Mouse (Mus musculus): ENCODE data around the gene Prkag1. TPM values are rescaled to one million over a fixed set of nuclear protein-coding genes. Genes with fewer than 3 reads are reported as not detected.
"Not testable (repeated sequence)": the region's sequence is repeated elsewhere in the genome, so short reads cannot be mapped to it uniquely, and the experiment has no call there.

Prkag1 gene
- polyA plus RNA-seq, 1 experiment from 2014 or later, result 83.1 TPM

DNA sequence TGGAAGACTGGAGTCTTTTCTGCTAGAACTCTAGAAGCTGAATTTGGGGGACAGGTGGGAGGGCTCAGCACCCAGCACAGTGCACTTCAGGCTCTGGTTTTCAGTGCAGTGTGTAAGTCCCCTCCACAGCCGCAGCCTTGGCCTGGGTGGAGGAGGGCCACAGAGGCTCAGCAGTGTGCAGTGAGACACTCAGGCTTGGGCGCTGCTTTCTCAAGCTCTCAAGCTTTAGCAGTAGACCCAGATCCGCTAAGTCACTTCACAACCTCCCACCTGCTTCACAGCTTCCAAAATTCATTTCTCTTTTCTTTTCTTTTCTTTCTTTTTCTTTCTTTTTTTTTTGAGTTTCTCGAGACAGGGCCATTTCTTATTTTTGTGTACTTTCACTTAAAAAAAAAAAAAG, 10.4 kb downstream of the Prkag1 start:
- TF ChIP-seq CTCF (IDR thresholded peaks at IDR 0.05; ENCODE audit: low read depth), result no peak
- no peak overlapping the region for H3K4me2 ChIP-seq (ENCODE audit: low read length)
- ATAC-seq (replicated peaks; ENCODE audit: low FRiP score, low read depth) (no peak), DNase-seq (ENCODE audit: low spot score) (no peak)
- H3K4me1 ChIP-seq (replicated peaks; ENCODE audit: insufficient read depth, low read length), result no peaks in the 10 kb centered on the region
- no peaks in the 10 kb centered on the region for H3K27me3 ChIP-seq (ENCODE audit: insufficient read depth, low read length)
- no peak overlapping the region for H3K9ac ChIP-seq (ENCODE audit: low read depth, low read length)
- 94% methylated on average over 4 of the region's 4 CpGs for WGBS
- H3K4me3 ChIP-seq (replicated peaks; ENCODE audit: low read depth, low read length), result no peak overlapping the region
- no peak overlapping the region for H3K27ac ChIP-seq
- H3K36me3 ChIP-seq (ENCODE audit: insufficient read depth, low read length), result peaks cover 27% of the 10 kb centered on the region
- H3K9me3 ChIP-seq (replicated peaks; ENCODE audit: low read length), result no peaks in the 10 kb centered on the region

GRCm38 (mm10) chr15:98818171-98818570, 13.2 kb downstream of the Prkag1 start:
- Histone ChIP-seq H3K4me1 (replicated peaks; ENCODE audit: insufficient read depth, low read length) (no peaks in the 10 kb centered on the region), H3K4me2 (ENCODE audit: low read length) (no peak overlapping the region), H3K9ac (ENCODE audit: low read depth, low read length) (no peak overlapping the region), H3K36me3 (ENCODE audit: insufficient read depth, low read length) (peaks cover 37% of the 10 kb centered on the region), H3K4me3 (replicated peaks; ENCODE audit: low read depth, low read length) (no peak overlapping the region), H3K27ac (no peak overlapping the region), H3K9me3 (replicated peaks; ENCODE audit: low read length) (no peaks in the 10 kb centered on the region), H3K27me3 (ENCODE audit: insufficient read depth, low read length) (no peaks in the 10 kb centered on the region)
- DNase-seq (ENCODE audit: low spot score), result no peak
- no peak for TF ChIP-seq CTCF (IDR thresholded peaks at IDR 0.05; ENCODE audit: low read depth)
- ATAC-seq (replicated peaks; ENCODE audit: low FRiP score, low read depth), result no peak
- 87% methylated on average over 7 of the region's 7 CpGs for WGBS

DNA sequence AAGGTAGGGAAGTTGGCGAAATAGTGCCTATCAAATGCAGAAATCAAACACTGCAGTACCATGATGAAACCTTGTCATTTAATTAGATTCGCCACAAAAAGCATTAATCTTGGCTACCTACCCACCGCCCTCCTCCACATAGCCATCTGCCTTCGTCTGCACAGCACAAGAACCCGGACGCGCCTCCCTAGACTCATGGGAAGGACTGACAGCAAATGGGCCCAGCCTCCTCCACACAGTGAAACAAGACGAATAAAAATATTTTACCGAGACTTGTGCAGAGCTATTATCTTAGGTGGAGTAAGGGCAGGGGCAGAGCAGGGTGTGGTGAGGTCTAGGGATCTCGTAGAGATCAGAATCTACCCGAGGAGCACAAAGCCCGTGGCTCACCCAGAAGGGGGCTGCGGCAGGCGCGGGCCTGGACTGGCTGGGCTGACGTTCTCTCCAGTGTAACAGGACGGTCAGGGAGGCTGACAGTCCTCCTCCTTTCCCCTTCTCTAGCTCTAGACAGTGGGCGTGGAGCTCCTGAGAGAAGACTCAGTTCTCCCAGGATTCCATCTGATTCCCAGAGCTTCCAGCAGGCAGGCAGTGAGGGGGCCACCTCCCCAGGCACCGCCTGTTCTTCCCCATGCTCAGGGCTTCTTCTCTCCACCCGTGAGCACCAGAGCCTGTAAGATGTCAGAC, 18.4 kb downstream of the Prkag1 start:
- H3K27ac ChIP-seq, result no peak overlapping the region
- 82% methylated on average over 20 of the region's 20 CpGs for WGBS
- H3K27me3 ChIP-seq (ENCODE audit: insufficient read depth, low read length), result peaks cover 21% of the 10 kb centered on the region
- no peak for TF ChIP-seq CTCF (IDR thresholded peaks at IDR 0.05; ENCODE audit: low read depth)
- peaks cover 10% of the 10 kb centered on the region for H3K4me1 ChIP-seq (replicated peaks; ENCODE audit: insufficient read depth, low read length)
- ATAC-seq (replicated peaks; ENCODE audit: low FRiP score, low read depth), result no peak
- H3K9me3 ChIP-seq (replicated peaks; ENCODE audit: low read length), result no peaks in the 10 kb centered on the region
- no peak overlapping the region for H3K4me2 ChIP-seq (ENCODE audit: low read length)
- H3K4me3 ChIP-seq (replicated peaks; ENCODE audit: low read depth, low read length), result no peak overlapping the region
- peaks cover 29% of the 10 kb centered on the region for H3K36me3 ChIP-seq (ENCODE audit: insufficient read depth, low read length)
- H3K9ac ChIP-seq (ENCODE audit: low read depth, low read length), result no peak overlapping the region
- no peak for DNase-seq (ENCODE audit: low spot score)

- peak; percentile 37; the same call in 1 of the 2 replicates for TF ChIP-seq CTCF (IDR thresholded peaks at IDR 0.05; ENCODE audit: low read depth)
- Histone ChIP-seq H3K36me3 (ENCODE audit: insufficient read depth, low read length) (peaks cover 24% of the 10 kb centered on the region), H3K4me1 (replicated peaks; ENCODE audit: insufficient read depth, low read length) (peaks cover 21% of the 10 kb centered on the region), H3K27me3 (ENCODE audit: insufficient read depth, low read length) (peaks cover 44% of the 10 kb centered on the region)
- not testable (repeated sequence) for H3K4me3 ChIP-seq (replicated peaks; ENCODE audit: low read depth, low read length); DNase-seq (ENCODE audit: low spot score); H3K4me2 ChIP-seq (ENCODE audit: low read length); H3K9me3 ChIP-seq (replicated peaks; ENCODE audit: low read length); H3K27ac ChIP-seq; H3K9ac ChIP-seq (ENCODE audit: low read depth, low read length); ATAC-seq (replicated peaks; ENCODE audit: low FRiP score, low read depth)
- WGBS, result 73% methylated on average over 6 of the region's 6 CpGs
Measured at GRCm38 (mm10) chr15:98810212-98810611, 21.1 kb downstream of the Prkag1 start.

- Histone ChIP-seq H3K4me1 (replicated peaks; ENCODE audit: insufficient read depth, low read length) (peaks cover 21% of the 10 kb centered on the region), H3K9me3 (replicated peaks; ENCODE audit: low read length) (no peaks in the 10 kb centered on the region), H3K27ac (no peak within 1 kb of the TSS), H3K36me3 (ENCODE audit: insufficient read depth, low read length) (peaks cover 19% of the 10 kb centered on the region), H3K27me3 (ENCODE audit: insufficient read depth, low read length) (peaks cover 52% of the 10 kb centered on the region), H3K9ac (ENCODE audit: low read depth, low read length) (0 out of 2 replicates have a peak within 1 kb of the TSS, but pooled peaks have one; percentile 37), H3K4me2 (ENCODE audit: low read length) (peak within 1 kb of the TSS; percentile 73), H3K4me3 (replicated peaks; ENCODE audit: low read depth, low read length) (peak within 1 kb of the TSS; percentile 36)
- ATAC-seq (replicated peaks; ENCODE audit: low FRiP score, low read depth), result no peak
- WGBS, result 58% methylated on average over 3 of the region's 3 CpGs
- no peak for TF ChIP-seq CTCF (IDR thresholded peaks at IDR 0.05; ENCODE audit: low read depth)
- DNase-seq (ENCODE audit: low spot score), result no peak
Measured at GRCm38 (mm10) chr15:98809390-98809789, 21.9 kb downstream of the Prkag1 start, which contains the start of gene Ddn. TSS of gene Ddn (minus strand) at chr15:98809490.

DNA sequence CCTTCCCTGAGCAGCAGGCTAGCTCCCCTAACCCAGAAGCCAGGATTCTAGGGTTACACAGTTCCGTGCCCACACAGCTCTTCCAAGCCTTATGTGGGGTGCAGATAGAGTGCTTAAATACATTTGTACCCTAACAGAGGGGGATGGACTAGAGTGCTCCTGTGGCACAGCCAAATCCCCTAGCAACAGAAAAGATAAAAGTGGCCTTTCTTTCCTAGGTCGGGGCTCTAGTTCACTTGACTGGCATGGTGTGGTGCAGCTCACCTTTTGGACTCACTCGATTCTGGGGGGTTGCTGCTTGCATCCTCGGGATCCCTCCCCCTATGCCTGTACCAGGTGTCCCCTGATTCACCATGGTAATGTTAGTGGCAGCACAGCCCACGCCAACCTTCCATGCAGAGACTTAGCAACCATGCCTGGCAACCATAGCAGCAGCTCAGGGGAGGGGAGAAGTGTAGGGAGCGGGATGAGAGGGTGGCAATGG, 22.6 kb downstream of the Prkag1 start:
- Histone ChIP-seq H3K4me3 (replicated peaks; ENCODE audit: low read depth, low read length) (peak overlapping the region; percentile 36; the same call in 1 of the 2 replicates), H3K9me3 (replicated peaks; ENCODE audit: low read length) (no peaks in the 10 kb centered on the region), H3K4me2 (ENCODE audit: low read length) (peak overlapping the region; percentile 73; the same call in 1 of the 2 replicates), H3K9ac (ENCODE audit: low read depth, low read length) (0 out of 2 replicates have a peak overlapping the region, but pooled peaks have one; percentile 8), H3K36me3 (ENCODE audit: insufficient read depth, low read length) (peaks cover 13% of the 10 kb centered on the region), H3K27me3 (ENCODE audit: insufficient read depth, low read length) (peaks cover 55% of the 10 kb centered on the region), H3K4me1 (replicated peaks; ENCODE audit: insufficient read depth, low read length) (peaks cover 21% of the 10 kb centered on the region), H3K27ac (no peak overlapping the region)
- ATAC-seq (replicated peaks; ENCODE audit: low FRiP score, low read depth) (no peak), DNase-seq (ENCODE audit: low spot score) (no peak)
- WGBS, result 10% methylated on average over 6 of the region's 6 CpGs
- no peak for TF ChIP-seq CTCF (IDR thresholded peaks at IDR 0.05; ENCODE audit: low read depth)
